In genomic region chr15:25915574-25916205, GRCm38 (mm10) we compare ENCODE assay signal across 9 mouse cellular contexts.
DNase-seq lines count a peak whose midpoint lies in the region; ATAC-seq and TF ChIP-seq lines count a peak whose summit lies in the region.
"Had no signal": no experiment of that assay in that cellular context is flagged by ENCODE, and none has a peak within 500 bp of the region (broad histone marks: within the 10 kb centered on the region; RNA-seq: fewer than 3 reads in every experiment).

No protein-coding gene starts in this region.

- TF ChIP-seq POLR2A in cerebellum, adult 2 months (IDR thresholded peaks at IDR 0.05; ENCODE audit: borderline replicate concordance, insufficient read depth, low read length), result no peak
- TF ChIP-seq POLR2A in brain, embryonic 14.5 days (IDR thresholded peaks at IDR 0.05; ENCODE audit: borderline replicate concordance, extremely low read depth, insufficient read depth, insufficient read length, poor library complexity, severe bottlenecking), result no peak

- H3K4me3 ChIP-seq in cerebellum, adult 2 months (replicated peaks; ENCODE audit: insufficient read depth, low read depth, low read length), result no peak overlapping the region
- H3K4me3 ChIP-seq in hindbrain, embryonic 14.5 days (replicated peaks; ENCODE audit: low read length), result no peak overlapping the region
- H3K4me3 ChIP-seq in hindbrain, embryonic 12.5 days, result no peak overlapping the region
- no peak overlapping the region for H3K4me3 ChIP-seq in midbrain, embryonic 12.5 days

- no peaks in the 10 kb centered on the region for H3K9me3 ChIP-seq in hindbrain, embryonic 14.5 days (ENCODE audit: control insufficient read depth, low read length)
- H3K9me3 ChIP-seq in hindbrain, embryonic 12.5 days (replicated peaks), result no peaks in the 10 kb centered on the region
- H3K9me3 ChIP-seq in midbrain, embryonic 12.5 days, result no peaks in the 10 kb centered on the region

- no peak overlapping the region for H3K27ac ChIP-seq in cerebellum, adult 2 months (ENCODE audit: insufficient read depth, low read length)
- peak overlapping the region; percentile 32; the same call in 1 of the 2 replicates for H3K27ac ChIP-seq in hindbrain, embryonic 14.5 days
- H3K27ac ChIP-seq in hindbrain, embryonic 12.5 days, result no peak overlapping the region
- 0 out of 2 replicates have a peak overlapping the region, but pooled peaks have one; percentile 15 for H3K27ac ChIP-seq in midbrain, embryonic 12.5 days (replicated peaks)

- TF ChIP-seq CTCF in cerebellum, adult 2 months (IDR thresholded peaks at IDR 0.05; ENCODE audit: borderline replicate concordance, insufficient read depth, low read depth, low read length), result no peak
- no peak for TF ChIP-seq CTCF in brain, embryonic 14.5 days (IDR thresholded peaks at IDR 0.05; ENCODE audit: borderline replicate concordance, extremely low read depth, insufficient read depth, insufficient read length)

- 0 out of 2 replicates have a peak, but pooled peaks have one; percentile 18 for ATAC-seq in cerebellum, adult (ENCODE audit: insufficient number of reproducible peaks, low FRiP score, low TSS enrichment)
- peak; percentile 60; the same call in 1 of the 2 replicates for ATAC-seq in hindbrain, embryonic 14.5 days (ENCODE audit: low FRiP score)
- no peak for ATAC-seq in hindbrain, embryonic 12.5 days (ENCODE audit: low FRiP score)
- ATAC-seq in midbrain, embryonic 12.5 days (ENCODE audit: low FRiP score, low read depth), result peak; percentile 60

- H3K4me2 ChIP-seq in hindbrain, embryonic 14.5 days (replicated peaks), result no peak overlapping the region
- H3K4me2 ChIP-seq in hindbrain, embryonic 12.5 days (replicated peaks), result no peak overlapping the region
- no peak overlapping the region for H3K4me2 ChIP-seq in midbrain, embryonic 12.5 days (replicated peaks)

- H3K4me1 ChIP-seq in cerebellum, adult 2 months (ENCODE audit: control insufficient read depth, insufficient read depth, low read length), result peaks cover 12% of the 10 kb centered on the region
- H3K4me1 ChIP-seq in hindbrain, embryonic 14.5 days (replicated peaks; ENCODE audit: control insufficient read depth, insufficient read depth, low read length), result no peaks in the 10 kb centered on the region; the same call in none of the 2 replicates
- peaks cover 6% of the 10 kb centered on the region; the same call in 1 of the 2 replicates for H3K4me1 ChIP-seq in hindbrain, embryonic 12.5 days
- H3K4me1 ChIP-seq in midbrain, embryonic 12.5 days, result peaks cover 8% of the 10 kb centered on the region; the same call in 1 of the 2 replicates

- H3K27me3 ChIP-seq in cerebellum, adult 2 months (ENCODE audit: control insufficient read depth, insufficient read depth, low read length), result no peaks in the 10 kb centered on the region
- H3K27me3 ChIP-seq in hindbrain, embryonic 14.5 days (ENCODE audit: control insufficient read depth, insufficient read depth, low read length), result no peaks in the 10 kb centered on the region
- no peaks in the 10 kb centered on the region for H3K27me3 ChIP-seq in hindbrain, embryonic 12.5 days
- H3K27me3 ChIP-seq in midbrain, embryonic 12.5 days, result no peaks in the 10 kb centered on the region

- WGBS in cerebellum, adult 2 months, result 47% methylated on average over 11 of the region's 11 CpGs
- WGBS in hindbrain, embryonic 14.5 days, result 64% methylated on average over 11 of the region's 11 CpGs
- 67% methylated on average over 11 of the region's 11 CpGs for WGBS in hindbrain, embryonic 12.5 days
- 42% methylated on average over 11 of the region's 11 CpGs for WGBS in midbrain, embryonic 12.5 days

- no peak overlapping the region for H3K9ac ChIP-seq in hindbrain, embryonic 14.5 days
- no peak overlapping the region for H3K9ac ChIP-seq in hindbrain, embryonic 12.5 days
- no peak overlapping the region for H3K9ac ChIP-seq in midbrain, embryonic 12.5 days (replicated peaks)

- no peaks in the 10 kb centered on the region for H3K36me3 ChIP-seq in hindbrain, embryonic 14.5 days (replicated peaks; ENCODE audit: control insufficient read depth, insufficient read depth)
- no peaks in the 10 kb centered on the region for H3K36me3 ChIP-seq in hindbrain, embryonic 12.5 days
- no peaks in the 10 kb centered on the region for H3K36me3 ChIP-seq in midbrain, embryonic 12.5 days

- no peak for DNase-seq in cerebellum, adult 2 months
- DNase-seq in hindbrain, embryonic 14.5 days (ENCODE audit: low spot score), result no peak
- peak; percentile 66 for DNase-seq in brain, embryonic 14.5 days (ENCODE audit: low read depth)
- DNase-seq in MN1 (ENCODE audit: low spot score), result no peak
- DNase-seq in right cerebral cortex, postnatal 36 days (ENCODE audit: low spot score in 2 of 2), result no peak
- DNase-seq: cerebellum, adult 18-20 months had no signal

Comparison
In these comparisons a context has a peak if more than half of its experiments do, and no peak if none do; other contexts are left out.
1. H3K27ac ChIP-seq: peak in hindbrain, embryonic 14.5 days (single experiment) and midbrain, embryonic 12.5 days (single experiment); none in cerebellum, adult 2 months (single experiment) and hindbrain, embryonic 12.5 days (single experiment).